Mouse (Mus musculus): ENCODE measurements around the gene Usp25.

Usp25 gene

GRCm38 (mm10) chr16:77034329-77034728 is 20.8 kb downstream of the Usp25 start:
- DNase-seq (ENCODE audit: low read depth, low spot score), result peak; percentile 75

GRCm38 (mm10) chr16:77034751-77035150 is 21.2 kb downstream of the Usp25 start:
- no peak for DNase-seq (ENCODE audit: low read depth, low spot score)

DNA sequence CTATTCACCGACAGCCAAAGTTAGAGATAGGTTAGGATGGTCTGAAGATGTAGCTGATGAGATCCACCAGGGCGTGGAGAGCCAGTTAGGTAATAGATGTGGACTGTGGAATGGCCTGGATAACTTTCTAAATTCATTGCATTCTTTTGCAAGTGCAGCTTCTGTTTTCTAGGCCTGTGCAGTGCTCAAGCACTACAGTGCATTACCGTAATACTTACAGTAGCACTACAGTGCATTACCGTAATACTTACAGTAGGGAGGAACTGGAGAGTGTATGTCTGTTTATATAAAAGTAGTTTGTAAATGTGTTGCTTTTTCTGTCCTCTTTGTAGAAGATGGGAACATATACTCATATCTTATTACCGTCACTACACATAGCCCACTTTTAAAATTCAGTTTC is 28.1 kb downstream of the Usp25 start:
- DNase-seq (ENCODE audit: low read depth, low spot score), result no peak

- no peak for DNase-seq (ENCODE audit: low read depth, low spot score)
Measured at GRCm38 (mm10) chr16:77043499-77043898, 30.0 kb downstream of the Usp25 start.

DNA sequence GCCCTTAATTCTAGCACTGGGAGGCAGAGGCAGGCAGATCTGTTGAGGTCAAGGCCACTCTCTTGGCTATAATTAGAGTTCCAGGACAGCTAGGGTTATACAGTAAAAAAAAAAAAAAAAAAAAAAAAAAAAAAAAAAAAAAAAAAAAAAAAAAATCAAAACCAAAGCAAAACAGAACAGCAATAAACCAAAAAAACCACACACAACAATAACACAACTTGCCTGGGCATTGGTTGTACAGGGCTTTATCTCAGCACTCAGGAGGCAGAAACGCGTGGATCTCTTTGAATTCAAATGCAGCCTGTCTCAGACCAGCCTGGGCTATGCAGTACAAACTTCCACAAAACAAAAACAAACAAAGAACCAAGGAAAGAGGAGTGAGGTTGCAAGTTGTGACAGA is 40.7 kb downstream of the Usp25 start:
- no peak for DNase-seq (ENCODE audit: low read depth, low spot score)

GRCm38 (mm10) chr16:77055519-77056159 is 42.1 kb downstream of the Usp25 start:
- DNase-seq (ENCODE audit: low read depth, low spot score), result no peak

DNA sequence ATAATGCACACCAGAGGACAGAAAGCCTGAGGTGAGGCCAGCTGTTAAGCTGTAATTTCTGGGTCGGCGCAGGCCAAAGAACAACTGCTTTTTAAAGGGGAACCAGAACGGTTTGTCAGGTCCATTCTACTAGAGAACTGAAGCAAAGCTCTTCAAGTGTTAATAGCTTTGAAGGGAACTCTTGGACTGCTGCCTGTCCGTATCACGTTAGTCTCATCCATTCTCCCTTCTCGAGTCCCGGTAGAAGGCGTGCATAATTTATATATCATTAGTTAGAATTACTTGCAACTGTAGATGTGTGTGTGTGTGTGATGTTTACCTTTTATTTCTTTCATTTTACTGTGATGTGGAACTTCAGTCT is 42.6 kb downstream of the Usp25 start:
- no peak for DNase-seq (ENCODE audit: low read depth, low spot score)

DNA sequence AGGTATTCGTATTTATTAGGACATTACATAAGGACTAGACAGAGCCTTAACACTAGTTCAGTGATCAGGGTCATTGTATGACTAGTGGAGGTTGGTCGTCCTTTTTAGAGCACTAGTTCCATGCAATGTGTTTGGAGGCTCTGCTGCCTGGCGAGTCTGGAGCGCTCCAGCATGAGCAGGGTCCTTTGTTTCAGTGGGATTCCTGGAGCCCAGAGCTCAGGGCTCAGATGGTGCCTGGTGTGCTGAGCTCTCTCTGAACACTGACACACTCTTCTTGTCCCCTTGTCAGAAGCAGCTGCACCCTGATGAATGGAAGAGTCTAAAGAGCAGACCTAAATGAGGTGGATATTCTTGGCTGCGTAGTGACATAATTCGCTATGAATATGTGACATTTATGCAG is 45.1 kb downstream of the Usp25 start:
- DNase-seq (ENCODE audit: low read depth, low spot score), result peak; percentile 21

GRCm38 (mm10) chr16:77060166-77060565 is 46.7 kb downstream of the Usp25 start:
- DNase-seq (ENCODE audit: low read depth, low spot score), result no peak

GRCm38 (mm10) chr16:77063916-77064315 is 50.4 kb downstream of the Usp25 start:
- DNase-seq (ENCODE audit: low read depth, low spot score), result no peak

DNA sequence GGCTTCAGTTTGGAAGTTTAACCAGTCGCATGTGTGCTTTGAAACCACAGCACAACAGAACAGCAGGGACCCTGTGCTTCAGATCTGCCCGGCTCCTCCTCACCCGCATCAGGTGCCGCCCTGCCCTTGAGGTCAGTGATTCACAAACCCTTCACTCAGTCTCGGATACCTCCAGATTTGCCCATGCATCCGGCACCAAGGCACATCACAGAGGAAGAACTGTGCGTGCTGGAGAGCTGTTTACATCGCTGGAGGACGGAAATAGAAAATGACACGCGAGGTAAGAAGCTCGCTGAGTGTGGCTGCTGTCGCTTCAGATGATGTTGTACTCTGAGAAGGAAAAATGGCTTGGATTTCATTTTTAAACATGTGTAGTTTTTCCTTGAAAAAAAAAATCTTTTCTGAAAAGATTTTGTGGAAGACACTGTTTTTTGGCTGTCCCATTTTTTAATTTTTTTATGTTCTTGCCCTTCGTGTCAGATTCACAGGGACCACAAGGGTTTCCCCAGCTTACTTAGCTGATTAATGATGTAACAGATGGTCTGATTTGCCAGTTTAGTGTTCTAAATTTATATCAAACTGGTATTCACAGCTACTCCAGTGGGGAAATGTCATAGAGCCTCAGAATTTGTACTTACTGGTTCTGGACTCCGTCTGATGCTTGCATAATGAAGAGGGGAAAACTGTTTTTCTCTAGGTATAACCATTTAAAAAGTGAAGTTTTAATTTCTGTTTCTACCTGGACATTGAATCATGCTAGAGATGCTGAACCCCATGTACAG is 63.6 kb downstream of the Usp25 start:
- DNase-seq (ENCODE audit: low read depth, low spot score), result peak; percentile 63

DNA sequence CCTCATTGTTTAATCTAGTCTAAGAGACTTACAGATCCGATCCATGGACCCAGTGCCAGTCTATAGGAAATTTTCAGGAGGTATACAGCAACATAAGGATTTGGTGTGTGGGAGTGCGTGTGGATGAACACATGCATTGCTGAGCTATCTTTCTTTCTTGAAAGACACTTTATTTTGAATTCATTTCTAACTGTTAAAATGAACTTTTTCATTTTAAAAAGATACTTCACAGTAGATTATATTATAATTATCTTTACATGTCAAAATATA is 64.2 kb downstream of the Usp25 start:
- peak; percentile 46 for DNase-seq (ENCODE audit: low read depth, low spot score)

DNA sequence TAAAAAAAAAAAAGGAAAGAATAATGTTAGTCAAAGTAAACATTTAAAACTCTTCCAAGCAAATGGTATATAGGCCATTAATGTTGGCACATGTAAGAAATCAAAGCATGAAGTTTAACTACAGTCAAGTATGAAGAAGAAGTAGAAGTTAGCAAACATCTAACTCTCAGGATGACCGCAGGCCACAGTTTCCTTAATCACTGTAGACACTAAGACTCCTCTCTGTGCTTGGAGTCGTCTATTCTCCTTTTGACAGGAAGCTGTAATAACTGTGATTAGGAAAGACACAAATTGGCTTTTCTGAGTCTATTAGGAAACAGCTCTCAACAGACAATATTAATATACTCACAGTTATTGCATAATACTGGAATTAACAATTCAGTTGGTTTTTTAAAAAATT is 70.6 kb downstream of the Usp25 start:
- no peak for DNase-seq (ENCODE audit: low read depth, low spot score)

- DNase-seq (ENCODE audit: low read depth, low spot score), result no peak
Measured at GRCm38 (mm10) chr16:77089806-77090205, 76.3 kb downstream of the Usp25 start.

DNA sequence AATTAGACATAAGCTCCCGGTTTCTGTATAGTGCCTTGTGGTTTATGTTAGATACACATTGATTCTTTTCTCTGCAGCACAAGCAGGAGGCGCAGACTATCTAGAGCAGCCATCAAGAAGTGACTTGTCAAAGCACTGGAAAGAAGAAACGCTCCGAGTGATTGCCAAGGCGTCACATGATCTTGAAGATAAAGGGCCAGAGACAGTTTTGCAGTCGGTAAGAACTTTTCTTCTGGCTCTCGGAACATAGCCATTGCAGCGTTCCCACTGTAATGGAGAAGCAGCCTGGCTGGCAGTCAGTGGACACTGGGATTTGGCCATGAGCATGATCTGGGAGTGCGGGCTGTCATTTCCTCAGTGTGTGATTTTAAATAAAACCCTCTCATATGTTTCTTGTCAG is 80.0 kb downstream of the Usp25 start:
- DNase-seq (ENCODE audit: low read depth, low spot score), result no peak

DNA sequence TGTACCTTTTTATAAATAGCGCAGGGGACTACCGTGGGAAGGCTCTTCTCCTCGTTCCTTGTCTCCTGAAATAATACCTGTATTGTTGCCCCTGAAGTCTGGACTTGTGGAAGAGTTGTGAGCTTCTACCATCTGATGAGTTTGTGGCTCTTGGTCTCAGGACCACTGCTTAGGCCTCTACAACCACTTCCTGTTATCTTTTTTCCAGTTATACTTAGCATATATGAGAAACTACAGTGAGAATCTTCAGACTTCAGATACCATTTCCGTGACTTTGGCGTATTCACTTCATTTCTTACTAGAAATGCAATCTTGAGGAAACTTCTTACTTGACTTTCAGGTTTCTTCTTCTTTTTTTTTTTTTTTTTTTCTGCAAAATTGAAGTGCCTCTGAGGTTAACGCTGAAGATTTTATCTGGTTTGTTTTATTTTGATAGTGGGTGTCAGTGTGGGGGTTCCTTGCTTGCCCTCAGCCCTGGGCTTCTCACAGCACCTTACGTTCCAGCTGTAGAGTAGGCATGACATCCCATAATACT is 81.6 kb downstream of the Usp25 start:
- no peak for DNase-seq (ENCODE audit: low read depth, low spot score)

DNA sequence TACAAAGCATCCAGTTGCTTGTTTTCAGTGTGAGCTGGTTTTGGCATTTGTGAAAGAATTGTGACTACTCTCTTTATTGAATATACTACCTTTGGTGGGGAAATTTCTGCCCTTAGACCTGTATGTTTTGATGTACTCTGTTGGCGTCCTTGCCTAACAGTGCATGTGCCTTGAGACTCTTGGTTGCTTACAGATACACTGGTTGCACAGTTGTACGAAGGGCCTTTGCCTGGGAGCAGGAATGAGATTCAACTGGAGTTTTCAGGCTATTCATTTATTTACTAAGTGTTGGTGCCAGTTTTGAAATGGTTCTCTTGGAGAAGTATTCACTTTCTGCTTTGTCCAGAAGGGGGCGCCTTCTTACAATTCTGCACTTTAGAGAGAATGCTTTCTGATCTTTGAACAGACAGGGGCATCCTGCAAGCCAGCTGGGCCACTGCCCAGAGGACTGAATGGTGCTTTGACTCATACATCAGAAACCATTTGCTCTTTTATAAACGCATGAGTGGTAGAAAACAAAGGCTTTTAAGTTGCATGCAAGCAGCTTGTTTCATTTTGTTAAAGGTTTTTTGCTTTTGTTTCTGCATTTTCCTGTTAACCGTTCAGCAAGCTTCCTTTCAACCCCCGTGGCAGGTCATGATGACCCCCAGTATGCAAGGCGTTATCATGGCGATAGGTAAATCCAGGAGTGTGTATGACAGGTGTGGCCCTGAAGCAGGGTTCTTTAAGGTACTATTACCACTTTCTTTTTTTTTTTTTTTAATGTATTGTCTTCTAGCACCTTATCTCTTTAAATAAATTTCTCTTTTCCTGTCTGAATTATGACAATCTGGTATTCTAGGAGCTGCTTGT is 85.7 kb downstream of the Usp25 start:
- peak; percentile 72 for DNase-seq (ENCODE audit: low read depth, low spot score)

DNA sequence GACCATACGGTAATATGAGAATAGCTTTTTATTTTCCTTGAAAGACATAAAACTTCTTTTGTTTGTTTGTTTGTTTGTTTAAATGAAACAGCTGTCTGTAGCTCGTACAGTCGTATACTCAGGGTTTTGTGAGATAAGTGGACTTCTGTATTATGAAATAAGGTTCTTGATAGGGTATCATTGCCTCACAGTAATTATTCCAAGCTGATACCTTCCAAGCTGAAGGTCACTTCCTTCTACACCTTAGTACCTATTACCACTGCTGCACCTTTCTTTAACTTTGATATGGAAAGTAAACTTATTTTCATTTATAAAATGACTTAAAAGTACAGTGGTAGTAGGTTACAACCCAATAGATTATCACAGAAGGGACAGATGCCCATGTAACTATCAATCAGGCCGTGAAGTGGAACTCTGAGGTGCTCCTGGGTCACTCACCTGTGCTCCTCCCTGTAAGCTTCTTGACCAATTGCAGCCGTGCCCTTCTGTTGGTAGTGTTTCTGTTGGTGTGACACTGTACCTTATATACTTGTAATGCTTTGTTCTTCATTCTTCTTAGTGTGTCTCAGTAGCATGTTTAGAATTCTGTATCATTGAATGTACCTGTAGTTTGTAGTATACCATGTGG is 90.2 kb downstream of the Usp25 start:
- no peak for DNase-seq (ENCODE audit: low read depth, low spot score)

GRCm38 (mm10) chr16:77111268-77111667 is 97.8 kb downstream of the Usp25 start:
- no peak for DNase-seq (ENCODE audit: low read depth, low spot score)

DNA sequence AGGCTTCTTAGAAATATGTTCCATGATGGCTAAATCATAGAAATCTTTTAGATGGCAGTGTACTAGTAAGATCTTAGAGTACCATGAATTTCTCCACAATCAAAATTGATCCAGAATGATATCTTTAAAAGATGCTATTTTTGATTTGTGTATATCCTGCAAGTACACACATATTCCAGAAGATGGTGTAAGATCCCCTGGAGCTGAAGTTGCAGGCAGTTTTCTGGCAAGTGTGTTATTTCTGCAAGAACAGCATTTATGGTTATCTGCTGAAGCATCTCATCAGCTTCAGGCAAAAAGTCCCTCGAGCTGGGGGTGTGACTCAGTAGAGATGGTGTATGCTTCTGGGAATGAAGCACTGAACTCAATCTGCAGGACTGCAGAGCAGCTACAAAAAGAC is 112.4 kb downstream of the Usp25 start:
- DNase-seq (ENCODE audit: low read depth, low spot score), result peak; percentile 18

- peak; percentile 62 for DNase-seq (ENCODE audit: low read depth, low spot score)
Measured at GRCm38 (mm10) chr16:77128683-77129082, 115.2 kb downstream of the Usp25 start.

- DNase-seq (ENCODE audit: low read depth, low spot score), result no peak
Measured at GRCm38 (mm10) chr16:77133055-77133454, 119.5 kb downstream of the Usp25 start.
